Mouse (Mus musculus) telencephalon, adult 2 months (tissue): ENCODE measurements around the gene Ints6.
"Not testable (repeated sequence)": the region's sequence is repeated elsewhere in the genome, so short reads cannot be mapped to it uniquely, and the experiment has no call there.

Experiments
- DNase-seq: peaks from one replicate; pipeline ENCODE4 v3.0.0-alpha.2; 2011; ENCODE audit warnings: low read depth, low spot score

Ints6 gene

DNA sequence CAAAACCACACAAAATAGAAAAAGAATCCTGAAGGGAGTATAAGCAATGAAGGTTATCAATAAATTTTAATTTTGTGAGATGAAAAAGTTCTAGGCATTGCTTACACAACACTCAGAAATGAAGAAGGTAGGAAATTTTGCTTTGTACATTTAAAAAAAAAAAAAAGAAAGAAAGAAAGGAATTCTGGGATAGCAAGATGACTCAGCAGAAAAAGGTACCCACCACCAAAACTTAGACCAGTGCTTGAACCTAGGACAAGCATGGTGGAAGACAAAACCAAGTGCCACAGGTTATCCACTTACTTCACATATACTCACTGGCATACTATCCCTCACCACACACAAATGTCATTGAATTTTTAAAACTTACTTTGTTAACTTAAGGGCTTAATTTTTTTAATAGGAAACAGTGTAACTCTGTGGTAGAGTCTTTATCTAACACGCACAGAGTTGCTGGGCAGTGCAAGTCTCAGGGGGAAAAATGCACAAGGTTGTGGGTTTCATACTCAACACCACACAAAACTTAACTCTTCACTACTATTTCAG, 5.8 kb downstream of the Ints6 start:
- DNase-seq: no peak

DNA sequence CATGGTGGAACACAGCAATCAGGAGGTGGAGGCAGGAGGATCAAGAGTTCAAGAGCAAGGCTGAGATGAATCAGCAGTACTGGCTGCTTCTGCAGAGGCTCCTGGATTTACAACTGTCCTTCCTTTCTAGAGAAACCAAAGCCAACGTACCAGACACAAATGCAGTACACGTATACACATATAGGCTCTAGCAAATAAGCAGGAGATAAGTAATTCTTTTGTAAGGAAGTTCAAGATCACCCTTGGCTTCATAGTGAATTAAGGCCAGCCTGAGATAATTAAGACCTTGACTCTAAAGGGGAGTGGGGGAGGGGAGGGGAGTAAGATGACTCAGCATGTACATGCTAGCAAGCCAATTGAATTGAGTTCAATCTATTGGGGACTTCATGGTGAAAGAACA, 9.5 kb downstream of the Ints6 start:
- no peak for DNase-seq

DNA sequence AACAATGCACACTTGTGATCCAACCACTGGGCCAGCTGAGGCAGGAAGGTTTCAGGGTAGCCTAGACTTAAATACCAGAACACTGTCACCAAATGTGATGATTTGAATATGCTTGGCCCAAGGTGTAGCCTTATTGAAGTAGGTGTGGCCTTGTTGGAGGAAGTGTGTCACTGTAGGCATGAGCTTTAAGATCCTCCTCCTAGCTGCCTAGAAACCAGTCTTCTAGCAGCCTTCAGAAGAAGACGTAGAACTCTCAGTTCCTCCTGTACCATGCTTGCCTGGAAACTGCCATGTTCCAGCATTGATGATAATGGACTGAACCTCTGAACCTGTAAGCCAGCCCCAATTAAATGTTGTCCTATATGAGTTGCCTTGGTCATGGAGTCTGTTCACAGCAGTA, 25.3 kb downstream of the Ints6 start:
- no peak for DNase-seq

DNA sequence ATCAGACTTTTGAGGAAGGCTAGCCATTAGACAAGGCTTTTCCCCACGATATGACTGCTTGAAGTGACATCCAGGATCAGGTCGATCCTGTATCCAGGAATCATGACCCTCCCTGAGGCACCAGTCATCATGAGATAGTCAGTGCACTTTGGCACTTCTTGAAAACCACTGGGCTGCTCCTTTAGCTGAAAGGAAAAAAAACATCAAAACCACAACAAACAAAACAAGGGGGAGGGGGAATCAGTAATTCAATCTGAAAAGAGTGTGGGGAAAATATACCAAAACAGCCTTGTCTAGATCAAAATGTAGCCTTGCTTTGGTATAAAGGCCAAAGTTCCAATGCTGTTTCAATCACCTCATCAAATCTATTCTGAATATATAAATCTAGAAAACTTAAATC, 27.3 kb downstream of the Ints6 start:
- no peak for DNase-seq

DNA sequence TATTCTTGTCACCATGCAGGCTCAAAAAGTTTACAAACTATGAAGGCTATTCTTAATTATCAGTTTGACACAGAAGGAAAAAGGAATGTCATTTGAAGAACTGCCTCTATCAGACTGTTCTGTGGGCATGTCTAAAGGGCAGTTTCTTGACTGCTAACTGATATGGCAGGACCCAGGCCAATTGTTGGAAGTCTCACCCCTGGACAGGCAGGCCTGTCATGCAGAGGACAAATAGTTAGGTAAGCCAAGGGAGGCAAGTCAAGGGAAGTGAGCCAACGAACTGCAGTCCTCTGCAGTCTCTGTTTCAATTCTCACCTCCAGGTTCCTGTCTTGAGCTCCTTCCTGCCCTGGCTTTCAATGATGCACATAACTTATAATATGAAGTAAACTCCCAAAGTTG, 29.1 kb downstream of the Ints6 start:
- DNase-seq: no peak

DNA sequence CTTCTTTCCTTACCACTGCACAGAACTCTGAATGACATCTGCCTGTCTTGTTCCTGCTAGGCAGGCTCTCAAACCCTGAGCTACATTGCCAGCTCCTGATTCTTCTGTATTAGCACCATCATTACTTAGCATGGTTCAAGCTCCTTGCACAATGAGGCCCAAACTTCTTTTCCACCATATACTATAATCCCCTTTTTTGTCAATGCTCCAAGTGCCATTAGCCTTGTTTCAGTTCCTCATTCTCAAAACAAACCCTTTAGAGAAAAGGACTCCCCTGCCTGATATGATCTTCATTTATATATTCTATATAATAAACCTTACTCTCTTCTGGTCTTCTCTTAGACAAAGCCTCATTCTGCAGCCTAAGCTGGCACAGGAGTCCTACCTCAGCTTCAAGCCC, 36.4 kb downstream of the Ints6 start:
- no peak for DNase-seq

DNA sequence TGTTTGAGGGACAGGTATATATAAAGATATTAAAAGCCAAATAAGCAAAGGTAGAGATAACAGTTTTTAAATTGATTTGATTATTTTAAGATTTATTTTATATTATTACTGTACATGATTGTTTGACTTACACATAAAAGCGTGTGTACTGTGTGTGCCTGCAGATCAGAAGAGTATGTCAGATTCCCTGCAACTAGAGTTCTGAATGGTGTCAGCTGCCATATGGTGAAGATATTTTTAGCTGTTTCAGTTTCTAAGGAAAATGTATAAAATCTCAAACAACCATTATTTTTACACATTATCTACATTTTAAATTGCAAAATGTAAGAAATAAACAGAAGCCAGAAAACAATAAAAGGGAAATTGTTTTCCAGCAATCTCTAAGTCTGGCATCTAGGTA, 39.3 kb downstream of the Ints6 start:
- DNase-seq: peak; percentile 34

DNA sequence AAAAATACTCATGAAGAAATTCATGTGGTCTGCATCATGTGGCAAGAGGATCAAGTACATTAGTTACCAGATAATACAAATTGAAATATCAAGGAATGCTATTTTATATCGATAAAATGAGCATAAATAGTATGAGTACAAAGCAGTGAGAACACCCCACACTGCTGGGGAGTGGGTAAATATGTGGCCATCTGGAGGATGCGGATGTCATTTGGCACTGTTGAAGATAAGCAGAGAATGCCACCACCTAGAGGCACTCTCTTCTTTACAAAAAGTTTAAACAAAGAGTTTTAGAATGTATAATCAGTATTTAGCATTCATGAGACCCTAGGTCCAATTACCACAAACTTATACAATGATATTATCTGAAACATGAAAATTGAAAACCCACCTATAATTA, 42.8 kb downstream of the Ints6 start:
- no peak for DNase-seq

DNA sequence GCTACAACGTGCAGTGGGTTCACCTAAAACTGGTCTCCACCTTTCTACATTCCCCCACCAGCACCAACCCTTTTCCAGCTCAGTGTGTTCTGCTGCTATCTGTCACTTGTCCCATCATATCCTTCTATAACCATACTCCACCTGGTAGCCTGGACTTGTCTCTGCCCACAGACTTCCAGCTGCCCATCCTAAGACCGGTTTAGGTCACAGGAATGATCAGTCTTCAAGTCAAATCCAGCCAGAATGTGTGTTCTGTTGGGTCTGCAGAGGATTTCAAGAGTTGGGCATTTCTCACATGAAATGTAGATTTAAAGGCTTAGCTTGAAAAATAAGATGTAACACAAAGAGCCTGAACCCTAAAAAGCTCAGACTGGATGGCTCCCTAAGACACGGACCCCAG, 87.3 kb downstream of the Ints6 start:
- no peak for DNase-seq

DNA sequence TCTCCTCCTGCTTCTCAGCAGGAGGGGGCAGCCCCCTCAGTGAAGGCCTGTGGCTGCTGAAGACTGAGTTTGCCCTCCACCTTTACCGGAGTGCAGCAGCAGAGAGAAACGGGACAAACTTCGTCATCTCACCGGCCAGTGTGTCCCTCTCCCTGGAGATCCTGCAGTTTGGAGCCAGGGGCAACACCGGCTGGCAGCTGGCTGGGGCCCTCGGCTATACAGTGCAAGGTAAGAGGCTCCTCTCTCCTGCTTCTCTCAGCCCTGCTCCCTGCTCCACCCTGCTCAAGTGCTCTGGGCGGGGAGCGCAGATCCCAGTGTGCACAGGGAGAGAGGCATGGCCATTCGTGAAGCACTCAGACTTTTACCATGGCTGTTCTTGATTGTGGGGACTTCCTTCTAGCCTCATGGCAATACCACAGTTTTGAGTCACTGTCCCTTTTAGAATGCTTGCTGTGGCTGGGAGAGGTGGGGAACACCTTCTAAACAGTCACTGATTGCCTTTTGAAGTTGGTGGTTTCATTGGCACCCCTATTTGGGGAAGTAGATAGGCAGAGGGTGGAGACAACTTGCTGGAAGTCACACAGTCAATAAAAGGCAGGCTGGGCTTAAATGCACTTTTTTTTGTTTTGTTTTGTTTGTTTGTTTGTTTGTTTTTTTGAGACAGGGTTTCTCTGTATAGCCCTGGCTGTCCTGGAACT, 95.8 kb downstream of the Ints6 start:
- DNase-seq: no peak

DNA sequence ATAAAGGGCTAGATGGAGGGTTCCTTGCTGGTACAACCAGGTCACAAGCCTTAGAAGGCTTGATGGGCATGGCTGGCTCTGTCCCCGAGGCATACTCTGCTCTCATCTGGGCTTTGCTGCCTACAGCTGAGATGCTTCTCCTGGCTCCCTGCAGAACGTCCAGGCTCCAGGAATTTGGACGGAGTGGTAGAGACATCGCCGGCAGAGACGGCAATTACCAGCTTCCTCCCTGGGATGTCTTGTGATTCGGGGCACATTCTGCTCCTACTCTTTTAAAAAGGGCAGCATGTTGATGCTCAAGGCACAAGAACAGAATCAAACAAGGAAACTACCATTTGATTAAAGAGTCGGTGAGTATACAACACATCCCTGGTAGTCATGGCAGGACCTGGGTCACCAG, 97.6 kb downstream of the Ints6 start, which contains the start of gene Serpine3:
Gene Serpine3, plus strand, starts transcription at position 301 of the 400 bp plus-strand sequence.
- no peak for DNase-seq

DNA sequence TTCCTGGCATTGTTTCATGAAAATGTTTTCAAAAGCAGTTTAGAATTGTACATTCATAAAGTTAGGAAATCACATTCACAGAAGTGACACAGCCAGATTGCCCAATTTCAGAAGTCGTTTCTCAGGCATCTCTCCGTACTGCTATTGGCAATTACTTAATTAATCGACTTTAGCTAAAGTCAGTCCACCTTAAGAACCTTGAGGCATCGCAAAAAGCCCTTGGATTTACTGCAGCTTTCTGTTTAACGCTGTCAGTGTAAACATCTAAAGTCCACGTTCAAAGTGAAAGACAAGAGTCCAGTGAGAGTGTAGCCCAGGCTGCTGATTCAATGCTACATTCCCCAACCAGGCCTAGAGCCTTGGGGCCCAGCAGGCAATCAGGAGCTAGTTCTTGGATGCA, 98.6 kb downstream of the Ints6 start:
- DNase-seq: no peak

DNA sequence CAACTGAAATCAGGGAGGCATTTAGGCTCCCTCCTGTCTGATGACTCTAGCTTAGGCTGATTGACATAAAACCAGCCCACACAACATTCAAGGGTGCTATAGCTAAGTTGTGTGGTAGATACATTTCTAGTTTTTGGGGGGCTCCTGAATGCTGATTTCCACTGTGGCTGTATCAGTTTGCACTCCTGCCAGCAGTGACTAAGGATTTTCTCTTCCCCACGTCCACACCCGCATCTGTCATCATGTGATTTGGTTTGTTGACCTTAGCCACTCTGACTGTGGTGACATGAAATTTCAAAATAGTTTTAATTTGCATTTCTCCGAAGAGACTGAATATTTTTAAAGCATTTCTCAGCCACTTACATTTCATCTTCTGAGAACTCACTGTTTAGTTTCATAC, 103.5 kb downstream of the Ints6 start:
- DNase-seq: no peak

DNA sequence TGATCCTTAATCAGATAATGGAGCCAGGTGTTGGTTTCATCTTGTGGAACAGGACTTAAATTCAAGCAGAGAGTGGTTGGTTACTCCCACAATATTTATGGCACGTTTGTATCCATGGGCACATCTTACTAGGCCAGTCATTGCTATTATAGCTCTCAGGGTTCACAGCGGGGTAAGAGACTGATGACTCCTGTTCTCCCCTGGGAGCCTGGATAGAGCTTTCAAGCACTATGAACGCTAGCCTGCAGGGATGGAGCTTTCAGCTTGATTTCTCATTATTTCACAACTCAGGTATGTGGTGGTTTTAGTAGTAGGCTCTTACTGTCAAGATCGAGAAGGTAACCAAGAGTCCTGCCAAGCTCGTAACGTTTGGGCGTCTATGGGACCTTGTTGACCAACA, 105.0 kb downstream of the Ints6 start:
- no peak for DNase-seq

DNA sequence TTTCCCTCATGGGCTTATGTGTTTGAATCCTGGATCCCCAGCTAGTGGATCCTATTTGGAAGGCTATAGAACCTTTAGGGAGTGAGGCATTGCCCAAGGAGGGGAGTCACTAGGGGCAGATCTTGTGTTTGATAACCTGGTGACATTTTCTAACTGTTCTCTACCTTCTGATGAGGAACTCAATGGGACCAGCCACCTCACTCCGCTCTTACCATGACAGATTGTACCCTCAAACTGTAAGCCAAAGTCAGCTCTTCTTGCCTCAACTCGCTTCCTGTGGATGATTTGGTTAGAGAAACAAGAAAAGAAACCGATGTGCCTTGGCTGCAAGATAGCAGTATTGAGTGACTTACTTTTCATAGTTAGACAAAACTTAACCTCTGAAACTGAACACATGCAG, 109.2 kb downstream of the Ints6 start:
- no peak for DNase-seq

DNA sequence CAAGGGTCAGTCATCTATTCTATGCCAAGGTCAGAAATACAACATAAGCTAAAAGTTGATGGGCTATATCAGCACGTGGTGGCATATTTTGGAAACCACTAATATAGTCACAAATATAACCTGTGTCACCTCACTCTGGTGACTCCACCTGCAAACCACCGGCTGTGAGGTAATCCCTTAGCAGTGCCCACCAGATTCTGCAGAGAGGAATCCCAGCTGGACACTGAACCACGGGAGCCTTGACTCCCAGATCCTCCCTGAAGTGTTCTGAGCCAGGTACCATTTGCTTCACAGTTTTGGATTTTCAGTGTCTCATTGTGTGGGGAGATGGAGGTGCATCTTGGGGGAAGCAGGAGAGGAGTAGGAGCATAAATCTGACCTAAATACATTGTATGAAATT, 110.6 kb downstream of the Ints6 start:
- DNase-seq: no peak

DNA sequence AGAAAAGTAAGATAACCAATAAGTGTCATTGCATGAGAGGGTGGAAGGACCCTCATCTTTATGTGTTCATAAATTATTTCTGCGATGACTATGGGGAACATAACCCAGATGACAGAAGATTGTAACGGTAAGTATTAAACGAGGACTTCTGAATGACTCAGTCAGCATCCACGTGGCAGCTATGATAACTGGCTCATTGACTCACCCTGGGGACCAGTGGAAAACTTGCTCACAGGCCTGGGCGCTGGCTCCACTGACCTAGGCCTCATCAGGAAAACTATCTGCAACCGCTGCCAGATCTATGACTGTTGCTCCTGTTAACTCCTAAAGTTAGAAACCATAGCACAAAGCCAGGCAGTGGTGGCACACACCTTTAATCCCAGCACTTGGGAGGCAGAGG, 112.6 kb downstream of the Ints6 start:
- DNase-seq: no peak

DNA sequence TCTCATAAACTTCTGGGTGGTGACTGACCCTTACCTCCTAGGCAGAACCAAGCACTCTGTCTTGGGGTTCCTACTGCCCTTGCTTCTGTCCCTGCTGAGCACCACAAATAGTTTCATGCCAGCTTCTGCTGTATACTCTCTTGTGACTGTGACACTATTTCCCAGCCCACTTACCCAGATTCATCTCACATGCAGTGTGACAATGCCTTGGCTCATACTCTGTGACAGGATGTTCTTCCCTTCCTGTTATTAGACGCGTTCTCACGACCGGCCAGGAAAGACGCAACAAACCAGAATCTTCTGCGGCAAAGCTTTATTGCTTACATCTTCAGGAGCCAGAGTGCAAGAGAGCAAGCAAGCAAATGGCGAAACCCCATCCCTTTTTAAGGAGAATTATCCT, 118.6 kb downstream of the Ints6 start:
- not testable (repeated sequence) for DNase-seq

DNA sequence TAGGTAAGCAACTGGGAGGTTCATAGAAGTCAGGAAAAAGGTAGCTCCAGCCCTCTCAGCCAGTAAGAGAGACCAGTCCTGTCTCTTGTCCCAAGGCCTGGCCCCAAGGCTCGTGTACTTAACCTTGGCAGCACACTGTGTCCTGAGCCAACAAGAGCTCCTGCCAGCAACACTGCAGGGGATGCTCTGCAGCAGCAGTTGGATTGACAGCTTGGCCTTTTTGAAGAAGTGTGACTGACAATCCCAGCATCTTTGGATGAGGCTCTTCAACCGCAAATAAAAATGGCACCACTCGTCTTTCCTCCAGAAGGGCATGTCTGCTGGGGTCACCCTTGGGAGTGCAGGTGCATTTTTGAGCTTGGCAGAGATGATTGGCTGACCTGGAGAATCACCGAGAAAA, 120.6 kb downstream of the Ints6 start:
- no peak for DNase-seq

DNA sequence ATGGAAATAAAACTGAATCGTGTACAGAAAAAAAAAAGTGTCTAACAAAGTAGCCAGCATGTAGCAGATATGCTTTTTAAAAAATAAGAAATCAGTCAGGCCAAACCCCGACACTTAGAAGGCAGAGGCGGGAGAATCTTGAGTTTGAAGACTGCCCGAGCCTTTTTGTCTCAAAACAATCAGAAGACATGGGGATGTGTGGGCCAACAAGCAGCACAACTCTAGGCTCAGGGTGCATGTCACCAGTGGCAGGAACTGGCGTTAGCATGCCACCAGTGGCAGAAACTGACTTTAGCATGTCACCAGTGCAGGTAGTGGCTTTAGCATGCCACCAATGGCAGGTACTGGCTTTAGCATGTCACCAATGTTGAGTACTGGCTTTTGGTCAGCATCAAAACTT, 121.4 kb downstream of the Ints6 start:
- no peak for DNase-seq

DNA sequence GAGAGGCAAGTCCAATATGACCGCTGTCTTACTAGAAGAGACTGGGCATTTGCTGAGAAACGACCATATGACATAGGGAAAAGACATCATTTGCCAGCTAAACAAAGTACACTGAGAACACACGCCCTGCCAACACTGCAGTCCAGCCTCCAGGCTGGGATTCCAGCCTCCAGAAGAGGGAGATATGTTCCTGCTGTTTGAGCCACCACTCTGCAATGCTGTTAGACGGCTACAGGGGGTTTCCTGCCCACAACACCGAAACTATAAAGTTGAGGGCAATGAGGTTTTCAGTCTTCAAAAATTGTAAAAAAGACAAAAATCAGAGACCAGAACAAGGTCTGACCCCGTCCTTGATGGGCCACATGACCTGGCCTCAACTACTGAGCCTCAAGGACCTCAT, 121.9 kb downstream of the Ints6 start:
- no peak for DNase-seq

DNA sequence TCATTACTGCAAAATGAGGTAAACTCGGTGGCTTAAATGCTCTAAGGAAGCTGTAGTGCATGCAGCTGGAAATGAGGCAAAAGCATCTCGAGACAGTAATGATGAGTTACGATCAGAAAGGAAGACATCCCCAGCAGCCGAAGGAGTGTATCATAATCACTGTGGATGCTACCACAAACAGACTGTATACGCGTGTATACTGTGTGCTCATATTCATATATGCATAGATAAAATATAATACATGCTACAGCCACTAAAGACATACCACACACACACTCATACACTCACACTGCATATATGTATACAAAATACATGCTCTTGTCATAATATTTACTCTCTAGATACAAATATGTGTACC, 122.6 kb downstream of the Ints6 start:
- DNase-seq: no peak

DNA sequence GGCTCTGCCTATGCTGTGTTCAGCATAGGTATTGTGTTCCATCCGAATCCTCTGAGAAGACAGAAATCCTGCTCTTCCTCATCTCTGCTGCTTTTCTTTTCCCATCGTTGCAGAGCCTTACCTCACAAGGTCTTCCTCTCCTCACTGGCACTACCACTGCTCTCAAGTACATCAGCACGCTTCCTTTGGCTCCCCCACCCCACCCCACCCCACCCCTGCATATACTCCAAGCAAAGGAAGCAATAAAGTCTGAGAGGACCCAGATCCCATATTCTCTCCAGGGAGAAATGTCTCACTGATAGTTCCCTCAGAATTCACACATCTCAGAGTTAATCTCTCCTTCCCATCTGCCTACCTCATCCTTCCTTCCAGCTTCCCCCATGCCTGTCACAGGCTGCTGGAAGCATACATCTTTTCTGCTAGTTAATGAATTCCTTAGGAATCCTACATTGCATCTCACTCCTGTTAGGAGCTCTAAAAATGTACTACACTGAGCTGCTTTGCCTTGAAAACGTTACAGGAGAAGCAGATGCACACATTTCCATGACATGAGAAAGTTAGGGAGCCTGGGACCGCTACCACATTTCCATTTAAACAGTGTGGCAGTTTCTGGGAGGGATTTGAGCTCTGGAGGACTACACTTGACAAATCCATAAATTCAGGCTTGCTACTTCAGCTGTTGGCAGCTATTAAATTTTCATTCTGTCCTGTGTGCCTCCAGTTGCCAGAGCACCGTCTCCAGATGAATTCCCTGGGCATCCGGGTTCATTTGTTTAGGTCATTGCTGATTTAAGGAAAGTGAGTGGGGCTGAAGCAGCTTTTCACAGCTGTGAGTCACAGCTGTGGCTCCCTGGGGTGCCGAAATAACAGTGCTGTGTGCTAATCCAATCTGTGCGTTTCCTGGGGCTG, 123.3 kb downstream of the Ints6 start:
- DNase-seq: peak; percentile 79
